Mouse (Mus musculus) left cerebral cortex, postnatal 14 days (tissue): ENCODE data around the gene Mpi. TPM values are rescaled to one million over a fixed set of nuclear protein-coding genes. Genes with fewer than 3 reads are reported as not detected.

Experiments used
- DNase-seq, 2 experiments: peaks; one replicate each; pipeline ENCODE4 v3.0.0; 2021 to 2022; ENCODE audit warnings: low spot score in 2 of 2, mixed read lengths in 1 of 2
- intact Hi-C: fragments of 180-260 bp; cut with DNase I; formaldehyde crosslinking; loops from one replicate; pipeline ENCODE4 v1.15.1; 2025
- total RNA-seq, 2 experiments: library from RNA; stranded (reverse); gene quantifications; 2 replicates each; pipeline ENCODE4 v1.2.3; 2021

Gene Mpi
- total RNA-seq, 2 experiments from 2014 or later = 73.3 to 82.3 TPM

GRCm38 (mm10) chr9:57565741-57566221 lies 13.2 kb upstream of the Mpi start:
- peak; percentile 67 to 81 for DNase-seq
- intact Hi-C loops = no loop called here

GRCm38 (mm10) chr9:57564609-57565008 lies 12.0 kb upstream of the Mpi start:
- DNase-seq = no peak

GRCm38 (mm10) chr9:57562896-57563372 lies 10.4 kb upstream of the Mpi start:
- no peak for DNase-seq

More at GRCm38 (mm10) chr9:57564609-57565008, 12.0 kb upstream of the Mpi start:
- intact Hi-C loops = no loop called here

GRCm38 (mm10) chr9:57561711-57562099 lies 9.1 kb upstream of the Mpi start:
- DNase-seq = no peak
- intact Hi-C loops = no loop called here

More at GRCm38 (mm10) chr9:57562896-57563372, 10.4 kb upstream of the Mpi start:
- intact Hi-C loops = no loop called here

- intact Hi-C loops = no loop called here
- peak; percentile 93 to 94 for DNase-seq
Observed at GRCm38 (mm10) chr9:57560861-57561710, 8.5 kb upstream of the Mpi start, which contains the start of gene Scamp2. Gene Scamp2, plus strand, starts transcription at chr9:57560943.

GRCm38 (mm10) chr9:57560263-57560662 lies 7.7 kb upstream of the Mpi start:
- intact Hi-C loops = no loop called here
- DNase-seq = no peak

GRCm38 (mm10) chr9:57559568-57559967 lies 7.0 kb upstream of the Mpi start:
- intact Hi-C loops = no loop called here
- no peak for DNase-seq

GRCm38 (mm10) chr9:57558625-57559024 lies 6.1 kb upstream of the Mpi start:
- no peak for DNase-seq
- intact Hi-C loops = no loop called here

GRCm38 (mm10) chr9:57557215-57557614 lies 4.7 kb upstream of the Mpi start:
- intact Hi-C loops = no loop called here
- DNase-seq = no peak

- intact Hi-C loops = loop anchor here (5.0 kb wide), 1 partner anchor 33 kb away; the partner anchor contains the start of gene Ulk3
- no peak for DNase-seq
Observed at GRCm38 (mm10) chr9:57554753-57555152, 2.2 kb upstream of the Mpi start.

- DNase-seq = no peak
- intact Hi-C loops = loop anchor here (5.0 kb wide), 1 partner anchor 34 kb away; the partner anchor contains the start of gene Ulk3
Observed at GRCm38 (mm10) chr9:57553119-57553518, 556 bp upstream of the Mpi start.

- DNase-seq = no peak
- intact Hi-C loops = loop anchor here (5.0 kb wide), 1 partner anchor 37 kb away; the partner anchor contains the start of gene Ulk3
Observed at GRCm38 (mm10) chr9:57550126-57550862, 2.3 kb downstream of the Mpi start.

GRCm38 (mm10) chr9:57549186-57549585 lies 3.4 kb downstream of the Mpi start:
- no peak for DNase-seq
- intact Hi-C loops = no loop called here

GRCm38 (mm10) chr9:57547869-57548268 lies 4.7 kb downstream of the Mpi start:
- intact Hi-C loops = no loop called here
- DNase-seq = no peak

- DNase-seq = peak in 1 of 2 experiments; percentile 43
- intact Hi-C loops = no loop called here
Observed at GRCm38 (mm10) chr9:57547287-57547686, 5.3 kb downstream of the Mpi start.

GRCm38 (mm10) chr9:57543951-57544350 lies 8.6 kb downstream of the Mpi start:
- no peak for DNase-seq
- intact Hi-C loops = no loop called here

GRCm38 (mm10) chr9:57541312-57541711 lies 11.3 kb downstream of the Mpi start:
- peak; percentile 67 to 68 for DNase-seq
- intact Hi-C loops = loop anchor here (2.0 kb wide), 1 partner anchor 113 kb away; no protein-coding TSS in a partner anchor

- intact Hi-C loops = no loop called here
- no peak for DNase-seq
Observed at GRCm38 (mm10) chr9:57539550-57539949, 13.0 kb downstream of the Mpi start.

- intact Hi-C loops = no loop called here
- DNase-seq = no peak
Observed at GRCm38 (mm10) chr9:57537728-57538181, 14.8 kb downstream of the Mpi start.
